ENCODE assay signal across 9 mouse cellular contexts in the genomic region with DNA sequence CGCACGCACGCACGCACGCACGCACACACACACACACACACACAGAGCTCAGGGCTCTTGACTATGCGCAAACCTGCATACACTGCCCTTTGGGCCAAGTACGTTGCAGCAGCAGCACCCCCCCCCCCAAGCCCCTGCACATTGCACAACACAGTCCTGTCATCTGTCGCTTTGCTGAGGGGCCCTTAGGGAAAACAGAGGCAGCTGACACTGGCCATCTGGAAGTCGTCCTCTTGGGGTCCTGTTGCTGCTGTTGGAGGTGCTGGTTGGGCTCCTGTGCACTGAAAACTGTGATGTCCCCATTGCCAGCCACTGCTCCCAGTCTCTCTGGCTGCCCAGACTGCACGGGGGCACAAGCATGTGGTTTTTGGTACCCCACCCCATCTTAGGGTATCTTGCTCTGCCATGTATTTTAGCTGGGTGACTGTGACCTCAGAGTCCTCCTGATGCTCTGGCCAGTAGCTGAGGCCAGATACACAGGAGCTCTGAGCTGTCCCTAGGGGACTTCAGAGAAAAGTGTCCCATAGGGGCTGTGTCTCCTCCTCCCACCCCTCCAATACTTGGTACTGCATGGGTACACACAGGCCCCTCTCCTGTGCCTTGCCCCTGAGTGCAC. TPM values are rescaled to one million over a fixed set of nuclear protein-coding genes. Genes with fewer than 3 reads are reported as not detected.
DNase-seq lines count a peak whose midpoint lies in the region; ATAC-seq and TF ChIP-seq lines count a peak whose summit lies in the region.
"Had no signal": no experiment of that assay in that cellular context is flagged by ENCODE, and none has a peak within 500 bp of the region (broad histone marks: within the 10 kb centered on the region; RNA-seq: fewer than 3 reads in every experiment).

No protein-coding gene starts in this region.

- peaks cover 12% of the 10 kb centered on the region; the same call in 1 of the 2 replicates for H3K27me3 ChIP-seq in heart, embryonic 10.5 days (ENCODE audit: insufficient read depth, poor library complexity, severe bottlenecking)
- no peaks in the 10 kb centered on the region for H3K27me3 ChIP-seq in limb, embryonic 15.5 days

- no peak overlapping the region for H3K4me3 ChIP-seq in bone marrow, adult 2 months (replicated peaks; ENCODE audit: control insufficient read depth, low read depth, low read length)
- H3K4me3 ChIP-seq in heart, embryonic 10.5 days, result peak overlapping the region; percentile 41; the same call in 1 of the 2 replicates
- no peak overlapping the region for H3K4me3 ChIP-seq in limb, embryonic 15.5 days
- H3K4me3 ChIP-seq: megakaryocyte, embryonic 14.5 days had no signal

- no peak for TF ChIP-seq POLR2A in bone marrow, adult 2 months (IDR thresholded peaks at IDR 0.05; ENCODE audit: borderline replicate concordance, control insufficient read depth, low read depth, low read length)

- no peak overlapping the region for H3K9ac ChIP-seq in limb, embryonic 15.5 days

- WGBS in bone marrow, adult 2 months, result 41% methylated on average over 11 of the region's 11 CpGs
- 55% methylated on average over 11 of the region's 11 CpGs for WGBS in heart, embryonic 10.5 days
- WGBS in limb, embryonic 15.5 days, result 31% methylated on average over 8 of the region's 11 CpGs

- no peaks in the 10 kb centered on the region for H3K36me3 ChIP-seq in heart, embryonic 10.5 days
- H3K36me3 ChIP-seq in limb, embryonic 15.5 days, result no peaks in the 10 kb centered on the region

- H3K4me2 ChIP-seq in limb, embryonic 15.5 days, result no peak overlapping the region; the same call in 1 of the 2 replicates

- peak overlapping the region; percentile 20 for H3K27ac ChIP-seq in bone marrow, adult 2 months (ENCODE audit: control insufficient read depth, insufficient read depth, low read depth, low read length, poor library complexity)
- H3K27ac ChIP-seq in heart, embryonic 10.5 days, result peak overlapping the region; percentile 83
- H3K27ac ChIP-seq in limb, embryonic 15.5 days, result peak overlapping the region; percentile 71; the same call in 1 of the 2 replicates

- peak; percentile 71 for DNase-seq in MN1 (ENCODE audit: low spot score)
- DNase-seq in heart, embryonic 10.5 days (ENCODE audit: low spot score), result no peak
- peak; percentile 78 for DNase-seq in retina, postnatal 1 day
- DNase-seq in thymus, postnatal 10 days (ENCODE audit: low spot score in 2 of 2), result no peak
- no peak for DNase-seq in layer of hippocampus, postnatal 14 days (ENCODE audit: low spot score in 2 of 2)

- no peak for ATAC-seq in limb, embryonic 15.5 days (ENCODE audit: insufficient number of reproducible peaks, low FRiP score, low TSS enrichment, low read depth)
- no peak for ATAC-seq in erythroblast, adult 5-6 weeks (replicated peaks; ENCODE audit: low FRiP score, poor library complexity, severe bottlenecking)

- no peaks in the 10 kb centered on the region for H3K9me3 ChIP-seq in heart, embryonic 10.5 days
- no peaks in the 10 kb centered on the region for H3K9me3 ChIP-seq in limb, embryonic 15.5 days
- H3K9me3 ChIP-seq: megakaryocyte, embryonic 14.5 days had no signal

- no peak for TF ChIP-seq CTCF in bone marrow, adult 2 months (IDR thresholded peaks at IDR 0.05; ENCODE audit: control insufficient read depth, insufficient read depth, low read length)

- H3K4me1 ChIP-seq in bone marrow, adult 2 months (ENCODE audit: control insufficient read depth, insufficient read depth, low read length), result peaks cover 3% of the 10 kb centered on the region
- H3K4me1 ChIP-seq in heart, embryonic 10.5 days, result peaks cover 28% of the 10 kb centered on the region
- H3K4me1 ChIP-seq in limb, embryonic 15.5 days, result peaks cover 38% of the 10 kb centered on the region

RNA-seq across cellular contexts. Expression of a gene that starts 57.0 kb away (rescaled TPM):
- polyA plus RNA-seq in bone marrow, adult 2 months (2011; ENCODE audit: insufficient read depth, insufficient read length, low replicate concordance, missing spikeins), result 9.2 and 23.5 TPM in 2 replicates
- polyA plus RNA-seq in heart, embryonic 10.5 days (2016; fragmentation: Nextera tagmentation; extraction: Ambion mirVana), result 53.3 and 61.0 TPM in 2 replicates
- 61.7 and 77.7 TPM in 2 replicates for polyA plus RNA-seq in limb, embryonic 15.5 days (2015; fragmentation: Nextera tagmentation; extraction: Ambion mirVana)
- total RNA-seq in erythroblast, adult 5-6 weeks (2015; ENCODE audit: low replicate concordance), result not detected in 2 replicates
- total RNA-seq in erythroblast, adult 5-6 weeks (2017; ENCODE audit: low replicate concordance), result 1.2 and 4.2 TPM in 2 replicates
- 10 to 100 TPM; 24.0 to 27.8 TPM for total RNA-seq in layer of hippocampus, postnatal 14 days (2021)

Comparison
In these comparisons a context has a peak if more than half of its experiments do, and no peak if none do; other contexts are left out.
1. DNase-seq: peak in MN1 (single experiment) and retina, postnatal 1 day (single experiment); none in heart, embryonic 10.5 days (single experiment), thymus, postnatal 10 days (0 of 2) and layer of hippocampus, postnatal 14 days (0 of 2).
2. H3K27ac ChIP-seq: peak in every context shown above with its lines; median percentile 83 in heart, embryonic 10.5 days; 71 in limb, embryonic 15.5 days; 20 in bone marrow, adult 2 months.